Mouse (Mus musculus): ENCODE measurements around the gene G430095P16Rik. TPM values are rescaled to one million over a fixed set of nuclear protein-coding genes. Genes with fewer than 3 reads are reported as not detected.

The G430095P16Rik gene
- total and polyA plus RNA-seq, 2 experiments from 2014 or later: 1.0 to 3.0 TPM

DNA sequence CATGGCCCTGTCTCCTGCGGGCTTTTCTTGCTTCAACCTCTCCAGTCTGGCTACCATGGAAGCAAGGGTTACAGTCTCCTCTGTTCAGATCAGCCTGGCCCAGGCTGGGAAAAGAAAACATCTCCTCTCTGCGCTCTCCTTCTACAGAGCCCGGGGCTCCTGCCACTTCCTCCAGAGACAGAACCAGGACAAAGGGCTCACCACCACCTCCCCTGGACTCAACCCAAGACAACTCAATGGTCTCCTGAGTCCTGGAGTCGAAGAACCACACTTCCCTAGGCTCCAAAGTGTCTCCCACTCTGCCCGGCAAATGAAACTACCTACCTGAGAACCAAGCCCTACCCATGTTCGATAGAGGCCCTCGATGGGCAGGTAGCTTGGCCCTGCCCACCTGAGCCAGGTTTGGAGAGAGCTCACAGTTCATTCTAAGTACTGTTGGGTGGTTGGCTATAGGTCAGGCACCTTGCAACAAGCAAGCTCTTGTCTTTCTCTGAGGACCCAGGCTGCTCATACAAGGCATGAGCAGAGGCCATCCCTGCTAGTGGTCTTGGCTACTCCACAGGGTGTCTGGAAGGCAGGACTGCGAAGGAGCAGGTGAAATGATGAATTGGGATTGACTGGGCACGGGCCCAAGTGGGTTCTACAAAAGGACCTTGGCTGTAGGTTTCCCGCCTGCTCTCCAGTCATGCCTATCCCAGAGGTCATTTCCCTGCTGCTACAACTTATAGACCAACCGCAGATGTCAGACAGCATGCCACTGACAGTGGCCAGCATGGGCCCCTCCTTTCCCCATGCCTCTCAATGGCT lies 8.8 kb downstream of the G430095P16Rik start:
- Histone ChIP-seq H3K4me1 (ENCODE audit: control insufficient read depth, insufficient read depth) (peaks cover 58% of the 10 kb centered on the region), H3K4me2 (ENCODE audit: low read depth, low read length) (0 out of 2 replicates have a peak overlapping the region, but pooled peaks have one; percentile 8), H3K36me3 (replicated peaks; ENCODE audit: control insufficient read depth, insufficient read depth, low read length) (peaks cover 11% of the 10 kb centered on the region), H3K27me3 (ENCODE audit: control insufficient read depth, insufficient read depth, low read length) (no peaks in the 10 kb centered on the region), H3K9me3 (replicated peaks; ENCODE audit: control insufficient read depth, low read length) (no peaks in the 10 kb centered on the region), H3K9ac (replicated peaks; ENCODE audit: low read depth, low read length) (no peak overlapping the region), H3K4me3 (ENCODE audit: low read depth, low read length) (no peak overlapping the region), H3K27ac (ENCODE audit: low read depth) (peak overlapping the region; percentile 70)
- WGBS: 52% methylated on average over 11 of the region's 11 CpGs
- DNase-seq (ENCODE audit: low spot score) (no peak), ATAC-seq (ENCODE audit: insufficient read depth, low read depth) (no peak)
- TF ChIP-seq CTCF (IDR thresholded peaks at IDR 0.05; ENCODE audit: low read depth) (no peak), EP300 (IDR thresholded peaks at IDR 0.05; ENCODE audit: low read depth) (no peak)

DNA sequence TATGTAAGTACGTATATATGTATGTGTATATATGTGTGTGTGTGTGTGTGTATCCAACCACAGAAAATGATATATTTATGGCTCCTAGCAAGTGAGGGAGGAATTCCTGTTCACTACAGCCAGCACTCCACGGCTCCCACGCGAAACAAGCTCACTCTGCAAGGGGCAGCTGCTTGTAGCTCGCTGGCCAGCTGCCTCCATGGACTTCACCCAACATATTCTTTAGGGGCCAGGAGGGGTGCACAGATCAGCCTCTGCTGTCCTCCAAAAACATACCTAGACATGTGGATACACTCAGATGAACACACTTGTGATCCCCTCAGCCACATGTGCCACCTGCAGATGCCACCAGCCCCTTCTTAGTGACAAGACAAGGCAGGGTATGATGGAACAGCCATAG lies 9.7 kb downstream of the G430095P16Rik start:
- H3K4me3 ChIP-seq (ENCODE audit: low read depth, low read length): no peak overlapping the region

DNA sequence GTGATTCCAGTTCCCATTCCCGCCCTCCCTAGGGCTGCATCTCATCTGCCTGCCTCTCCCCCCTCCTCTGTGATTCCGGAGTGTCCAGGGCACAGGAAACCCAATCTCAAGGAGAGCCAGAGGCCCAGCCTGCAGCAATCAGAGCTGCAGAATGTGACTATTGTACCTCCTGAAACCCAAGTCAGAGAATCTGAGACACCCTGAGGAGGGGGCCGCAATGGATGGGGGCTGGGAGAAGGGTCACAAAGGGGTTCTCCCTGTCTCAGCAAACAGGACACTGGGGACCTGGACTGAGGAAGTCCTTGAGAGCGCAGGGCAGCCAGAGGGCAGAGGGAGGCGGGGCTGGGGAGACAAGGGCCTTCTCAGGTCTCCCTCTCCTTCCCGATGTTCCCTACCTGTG lies 10.2 kb downstream of the G430095P16Rik start:
- TF ChIP-seq CTCF (IDR thresholded peaks at IDR 0.05; ENCODE audit: low read depth): no peak
- TF ChIP-seq EP300 (IDR thresholded peaks at IDR 0.05; ENCODE audit: low read depth): no peak
- H3K4me3 ChIP-seq (ENCODE audit: low read depth, low read length): no peak overlapping the region
- ATAC-seq (ENCODE audit: insufficient read depth, low read depth) (no peak), DNase-seq (ENCODE audit: low spot score) (no peak)
- no peaks in the 10 kb centered on the region for H3K36me3 ChIP-seq (replicated peaks; ENCODE audit: control insufficient read depth, insufficient read depth, low read length)
- 38% methylated on average over 6 of the region's 6 CpGs for WGBS
- peaks cover 66% of the 10 kb centered on the region for H3K4me1 ChIP-seq (ENCODE audit: control insufficient read depth, insufficient read depth)
- H3K4me2 ChIP-seq (ENCODE audit: low read depth, low read length): no peak overlapping the region
- H3K27me3 ChIP-seq (ENCODE audit: control insufficient read depth, insufficient read depth, low read length): no peaks in the 10 kb centered on the region
- H3K9ac ChIP-seq (replicated peaks; ENCODE audit: low read depth, low read length): no peak overlapping the region
- H3K27ac ChIP-seq (ENCODE audit: low read depth): no peak overlapping the region
- no peaks in the 10 kb centered on the region for H3K9me3 ChIP-seq (replicated peaks; ENCODE audit: control insufficient read depth, low read length)

More for the DNA sequence above, 9.7 kb downstream of the G430095P16Rik start:
- Histone ChIP-seq H3K9me3 (replicated peaks; ENCODE audit: control insufficient read depth, low read length) (no peaks in the 10 kb centered on the region), H3K27me3 (ENCODE audit: control insufficient read depth, insufficient read depth, low read length) (no peaks in the 10 kb centered on the region), H3K4me1 (ENCODE audit: control insufficient read depth, insufficient read depth) (peaks cover 62% of the 10 kb centered on the region), H3K36me3 (replicated peaks; ENCODE audit: control insufficient read depth, insufficient read depth, low read length) (0 out of 2 replicates have a peak, but pooled peaks cover 3% of the 10 kb centered on the region), H3K9ac (replicated peaks; ENCODE audit: low read depth, low read length) (no peak overlapping the region), H3K27ac (ENCODE audit: low read depth) (no peak overlapping the region), H3K4me2 (ENCODE audit: low read depth, low read length) (no peak overlapping the region)
- 35% methylated on average over 5 of the region's 5 CpGs for WGBS
- DNase-seq (ENCODE audit: low spot score) (no peak), ATAC-seq (ENCODE audit: insufficient read depth, low read depth) (no peak)
- no peak for TF ChIP-seq CTCF (IDR thresholded peaks at IDR 0.05; ENCODE audit: low read depth)
- TF ChIP-seq EP300 (IDR thresholded peaks at IDR 0.05; ENCODE audit: low read depth): no peak

DNA sequence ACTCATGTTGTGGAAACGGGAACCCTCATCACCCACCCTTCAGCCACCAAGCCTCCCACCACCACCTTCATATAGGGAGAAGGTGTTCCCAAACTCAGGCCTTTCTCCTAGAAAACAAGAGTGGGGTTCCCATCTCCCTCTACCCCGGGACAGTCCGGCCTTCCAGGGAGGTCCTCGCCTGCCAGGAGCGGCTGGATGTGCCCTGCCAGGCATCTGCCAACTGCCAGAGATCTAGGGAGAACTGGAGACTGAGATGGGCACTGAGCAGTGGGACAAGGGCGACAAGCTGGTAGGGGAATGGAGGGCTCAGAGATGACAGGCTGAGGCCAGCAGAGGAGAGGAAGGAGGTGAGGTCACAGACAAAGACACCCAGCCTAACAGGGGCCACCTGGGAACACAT lies 11.2 kb downstream of the G430095P16Rik start:
- H3K36me3 ChIP-seq (replicated peaks; ENCODE audit: control insufficient read depth, insufficient read depth, low read length): no peaks in the 10 kb centered on the region
- no peak for ATAC-seq (ENCODE audit: insufficient read depth, low read depth)
- no peak overlapping the region for H3K4me3 ChIP-seq (ENCODE audit: low read depth, low read length)
- H3K4me1 ChIP-seq (ENCODE audit: control insufficient read depth, insufficient read depth): peaks cover 73% of the 10 kb centered on the region
- 88% methylated on average over 6 of the region's 6 CpGs for WGBS
- no peak overlapping the region for H3K4me2 ChIP-seq (ENCODE audit: low read depth, low read length)
- H3K27ac ChIP-seq (ENCODE audit: low read depth): no peak overlapping the region
- DNase-seq (ENCODE audit: low spot score): no peak
- H3K9ac ChIP-seq (replicated peaks; ENCODE audit: low read depth, low read length): no peak overlapping the region
- H3K27me3 ChIP-seq (ENCODE audit: control insufficient read depth, insufficient read depth, low read length): no peaks in the 10 kb centered on the region
- H3K9me3 ChIP-seq (replicated peaks; ENCODE audit: control insufficient read depth, low read length): no peaks in the 10 kb centered on the region
- no peak for TF ChIP-seq EP300 (IDR thresholded peaks at IDR 0.05; ENCODE audit: low read depth)
- no peak for TF ChIP-seq CTCF (IDR thresholded peaks at IDR 0.05; ENCODE audit: low read depth)

DNA sequence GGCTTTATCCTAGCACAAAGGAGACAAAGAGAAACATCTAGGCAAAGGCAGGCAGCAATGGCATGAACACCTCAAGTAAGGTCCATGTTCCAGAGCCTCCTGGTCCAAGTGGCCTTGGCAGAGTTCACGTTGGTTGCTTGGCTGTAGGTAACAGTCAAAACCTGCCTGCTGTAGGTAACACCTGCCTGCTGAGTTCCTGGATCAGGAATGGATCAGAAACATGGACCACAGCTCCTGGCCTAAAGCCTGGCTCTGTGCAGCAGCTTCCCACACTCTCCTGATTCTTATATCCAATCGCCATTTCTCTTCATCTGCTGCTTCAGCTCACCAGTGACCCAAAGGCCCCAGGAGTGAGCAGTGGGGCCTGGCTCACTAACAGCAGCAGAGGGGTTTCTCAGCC lies 11.9 kb downstream of the G430095P16Rik start:
- Histone ChIP-seq H3K36me3 (replicated peaks; ENCODE audit: control insufficient read depth, insufficient read depth, low read length) (no peaks in the 10 kb centered on the region), H3K9ac (replicated peaks; ENCODE audit: low read depth, low read length) (no peak overlapping the region), H3K4me3 (ENCODE audit: low read depth, low read length) (no peak overlapping the region), H3K4me2 (ENCODE audit: low read depth, low read length) (no peak overlapping the region), H3K27ac (ENCODE audit: low read depth) (no peak overlapping the region), H3K27me3 (ENCODE audit: control insufficient read depth, insufficient read depth, low read length) (no peaks in the 10 kb centered on the region), H3K4me1 (ENCODE audit: control insufficient read depth, insufficient read depth) (peaks cover 77% of the 10 kb centered on the region), H3K9me3 (replicated peaks; ENCODE audit: control insufficient read depth, low read length) (no peaks in the 10 kb centered on the region)
- DNase-seq (ENCODE audit: low spot score): no peak
- 73% methylated on average over 2 of the region's 2 CpGs for WGBS
- ATAC-seq (ENCODE audit: insufficient read depth, low read depth): no peak
- TF ChIP-seq CTCF (IDR thresholded peaks at IDR 0.05; ENCODE audit: low read depth) (no peak), EP300 (IDR thresholded peaks at IDR 0.05; ENCODE audit: low read depth) (no peak)
